8 mouse cellular contexts compared by ENCODE assay signal in genomic region chr3:51226601-51227000, GRCm38 (mm10). TPM values are rescaled to one million over a fixed set of nuclear protein-coding genes. Genes with fewer than 3 reads are reported as not detected.
A peak's percentile ranks its signal among the peaks of the same experiment; 100 is the strongest.
DNase-seq lines count a peak whose midpoint lies in the region; ATAC-seq and TF ChIP-seq lines count a peak whose summit lies in the region.

No protein-coding gene starts in this region.

- TF ChIP-seq CTCF in thymus, adult 2 months (IDR thresholded peaks at IDR 0.05; ENCODE audit: borderline replicate concordance, control insufficient read depth, extremely low read depth, insufficient read depth, low read length, poor library complexity), result no peak

- no peak for TF ChIP-seq POLR2A in thymus, adult 2 months (IDR thresholded peaks at IDR 0.05; ENCODE audit: control insufficient read depth, extremely low read depth, insufficient read depth, low read length, poor library complexity)
- no peak for TF ChIP-seq POLR2A in limb, embryonic 14.5 days (IDR thresholded peaks at IDR 0.05; ENCODE audit: borderline replicate concordance, extremely low read depth, insufficient read depth, insufficient read length)

- peaks cover 4% of the 10 kb centered on the region; the same call in 1 of the 2 replicates for H3K4me1 ChIP-seq in forebrain, embryonic 11.5 days (replicated peaks; ENCODE audit: control insufficient read depth, insufficient read depth, low read length)
- H3K4me1 ChIP-seq in forebrain, embryonic 16.5 days (replicated peaks; ENCODE audit: control insufficient read depth, insufficient read depth, low read length), result peaks cover 22% of the 10 kb centered on the region
- peaks cover 26% of the 10 kb centered on the region for H3K4me1 ChIP-seq in thymus, adult 2 months (replicated peaks; ENCODE audit: control insufficient read depth, insufficient read depth, low read length)
- peaks cover 7% of the 10 kb centered on the region; the same call in 1 of the 2 replicates for H3K4me1 ChIP-seq in limb, embryonic 14.5 days (ENCODE audit: control insufficient read depth, insufficient read depth, low read length)

- no peaks in the 10 kb centered on the region for H3K36me3 ChIP-seq in forebrain, embryonic 11.5 days (ENCODE audit: control insufficient read depth, insufficient read depth, low read length)
- no peaks in the 10 kb centered on the region for H3K36me3 ChIP-seq in forebrain, embryonic 16.5 days (ENCODE audit: control insufficient read depth, insufficient read depth)
- no peaks in the 10 kb centered on the region for H3K36me3 ChIP-seq in thymus, adult 2 months (ENCODE audit: control insufficient read depth, insufficient read depth, low read length)
- H3K36me3 ChIP-seq in limb, embryonic 14.5 days (ENCODE audit: control insufficient read depth, insufficient read depth, low read length), result no peaks in the 10 kb centered on the region

- DNase-seq in forebrain, embryonic 11.5 days (ENCODE audit: low spot score), result no peak
- DNase-seq in thymus, adult 2 months, result no peak
- DNase-seq in thymus, adult 18-20 months, result no peak
- DNase-seq in limb, embryonic 14.5 days (ENCODE audit: low spot score), result no peak
- DNase-seq in embryo, embryonic 11 days, result no peak
- DNase-seq in yolk sac, embryonic 10.5 days (ENCODE audit: low spot score), result no peak
- DNase-seq in cerebellum, adult 9-11 months, result no peak

- H3K4me3 ChIP-seq in forebrain, embryonic 11.5 days (ENCODE audit: low read depth, low read length), result no peak overlapping the region
- no peak overlapping the region for H3K4me3 ChIP-seq in forebrain, embryonic 16.5 days (replicated peaks; ENCODE audit: low read length)
- no peak overlapping the region for H3K4me3 ChIP-seq in thymus, adult 2 months (ENCODE audit: control insufficient read depth, insufficient read depth, low read length)
- no peak overlapping the region for H3K4me3 ChIP-seq in limb, embryonic 14.5 days (replicated peaks; ENCODE audit: low read length)

- H3K9me3 ChIP-seq in forebrain, embryonic 11.5 days (ENCODE audit: control insufficient read depth, low read length), result no peaks in the 10 kb centered on the region
- no peaks in the 10 kb centered on the region for H3K9me3 ChIP-seq in forebrain, embryonic 16.5 days (ENCODE audit: control insufficient read depth, low read length)
- H3K9me3 ChIP-seq in limb, embryonic 14.5 days (ENCODE audit: control insufficient read depth, low read length), result no peaks in the 10 kb centered on the region

- WGBS in forebrain, embryonic 11.5 days, result 92% methylated on average over 3 of the region's 3 CpGs
- 91% methylated on average over 3 of the region's 3 CpGs for WGBS in forebrain, embryonic 16.5 days
- WGBS in thymus, adult 2 months, result 5% methylated on average over 3 of the region's 3 CpGs
- WGBS in limb, embryonic 14.5 days, result 80% methylated on average over 3 of the region's 3 CpGs

- H3K27ac ChIP-seq in forebrain, embryonic 11.5 days (ENCODE audit: low read depth, low read length), result no peak overlapping the region
- no peak overlapping the region for H3K27ac ChIP-seq in forebrain, embryonic 16.5 days (ENCODE audit: low read length)
- peak overlapping the region; percentile 21; the same call in 1 of the 2 replicates for H3K27ac ChIP-seq in thymus, adult 2 months (ENCODE audit: control insufficient read depth, insufficient read depth, low read length)
- H3K27ac ChIP-seq in limb, embryonic 14.5 days (replicated peaks; ENCODE audit: low read depth, low read length), result no peak overlapping the region

- no peak for ATAC-seq in forebrain, embryonic 11.5 days (replicated peaks; ENCODE audit: low FRiP score)
- no peak for ATAC-seq in forebrain, embryonic 16.5 days
- ATAC-seq in limb, embryonic 14.5 days (ENCODE audit: low FRiP score, low read depth), result no peak

- H3K27me3 ChIP-seq in forebrain, embryonic 11.5 days (ENCODE audit: control insufficient read depth, insufficient read depth, low read length), result no peaks in the 10 kb centered on the region
- H3K27me3 ChIP-seq in forebrain, embryonic 16.5 days (replicated peaks; ENCODE audit: control insufficient read depth, insufficient read depth, low read length), result no peaks in the 10 kb centered on the region
- no peaks in the 10 kb centered on the region for H3K27me3 ChIP-seq in thymus, adult 2 months (ENCODE audit: control insufficient read depth, insufficient read depth, low read length)
- H3K27me3 ChIP-seq in limb, embryonic 14.5 days (ENCODE audit: control insufficient read depth, insufficient read depth, low read length), result no peaks in the 10 kb centered on the region

- H3K4me2 ChIP-seq in forebrain, embryonic 11.5 days (ENCODE audit: low read depth, low read length, severe bottlenecking), result 0 out of 2 replicates have a peak overlapping the region, but pooled peaks have one; percentile 21
- no peak overlapping the region for H3K4me2 ChIP-seq in forebrain, embryonic 16.5 days (ENCODE audit: low read length)
- 0 out of 2 replicates have a peak overlapping the region, but pooled peaks have one; percentile 6 for H3K4me2 ChIP-seq in limb, embryonic 14.5 days (replicated peaks; ENCODE audit: low read depth, low read length, severe bottlenecking)

- H3K9ac ChIP-seq in forebrain, embryonic 11.5 days (ENCODE audit: low read length), result no peak overlapping the region
- no peak overlapping the region for H3K9ac ChIP-seq in forebrain, embryonic 16.5 days (replicated peaks; ENCODE audit: low read depth, low read length)
- no peak overlapping the region for H3K9ac ChIP-seq in limb, embryonic 14.5 days (ENCODE audit: low read depth, low read length, severe bottlenecking)

RNA-seq across cellular contexts. Expression of gene Noct, which starts 2.4 kb away (rescaled TPM):
- 14.7 and 15.2 TPM in 2 replicates for polyA plus RNA-seq in forebrain, embryonic 11.5 days (2014; fragmentation: Nextera tagmentation; extraction: Ambion mirVana)
- 21.3 and 23.0 TPM in 2 replicates for polyA plus RNA-seq in forebrain, embryonic 16.5 days (2015; fragmentation: Nextera tagmentation; extraction: Ambion mirVana)
- polyA plus RNA-seq in thymus, adult 2 months (2012; rRNA removed), result 30.8 and 35.8 TPM in 2 replicates
- 18.0 and 23.3 TPM in 2 replicates for polyA plus RNA-seq in limb, embryonic 14.5 days (2012; rRNA removed)
- polyA plus RNA-seq in limb, embryonic 14.5 days (2014; fragmentation: Nextera tagmentation; extraction: Ambion mirVana), result 10.0 and 11.7 TPM in 2 replicates
